ENCODE assay signal across 8 mouse cellular contexts in genomic region chr17:23803366-23804041, GRCm38 (mm10). TPM values are rescaled to one million over a fixed set of nuclear protein-coding genes. Genes with fewer than 3 reads are reported as not detected.
DNase-seq lines count a peak whose midpoint lies in the region; ATAC-seq and TF ChIP-seq lines count a peak whose summit lies in the region.

No protein-coding gene starts in this region.

- no peak for TF ChIP-seq CTCF in G1E (IDR thresholded peaks at IDR 0.05; ENCODE audit: low read depth, low read length)

- H3K27ac ChIP-seq in heart, embryonic 14.5 days (replicated peaks in 1 of 2; ENCODE audit: control insufficient read depth in 1 of 2, insufficient read depth in 1 of 2, low read depth in 2 of 2, low read length in 2 of 2): peak overlapping the region; percentile 86 to 96

- peak; percentile 65 for DNase-seq in G1E (ENCODE audit: low spot score)
- peak; percentile 95 for DNase-seq in adrenal gland, postnatal 14 days
- DNase-seq in embryo, embryonic 9.5 days (ENCODE audit: extremely low spot score): peak; percentile 89
- DNase-seq in left cerebral cortex, adult 11 months (ENCODE audit: low spot score): peak; percentile 53
- peak; percentile 84 for DNase-seq in lung, postnatal 36 days
- DNase-seq in retina, postnatal 1 day: peak; percentile 93
- DNase-seq in yolk sac, embryonic 10.5 days (ENCODE audit: low spot score): peak; percentile 91

- H3K27me3 ChIP-seq in G1E (ENCODE audit: insufficient read depth, low read length): no peaks in the 10 kb centered on the region
- H3K27me3 ChIP-seq in heart, embryonic 14.5 days (ENCODE audit: control insufficient read depth, insufficient read depth, low read length): no peaks in the 10 kb centered on the region

- H3K4me1 ChIP-seq in G1E (ENCODE audit: insufficient read depth, low read depth, low read length): peaks cover 27% of the 10 kb centered on the region
- H3K4me1 ChIP-seq in heart, embryonic 14.5 days (ENCODE audit: control insufficient read depth in 2 of 2, insufficient read depth in 2 of 2, low read length in 2 of 2): peaks cover 5 to 26% of the 10 kb centered on the region in 2 experiments

- peak overlapping the region; percentile 87 for H3K4me3 ChIP-seq in G1E (ENCODE audit: low read depth, low read length)
- H3K4me3 ChIP-seq in heart, embryonic 14.5 days (ENCODE audit: control insufficient read depth in 1 of 2, insufficient read depth in 1 of 2, low read depth in 1 of 2, low read length in 2 of 2): peak overlapping the region; percentile 93 to 98

- under 1% methylated on average over 69 of the region's 83 CpGs for WGBS in heart, embryonic 14.5 days

- H3K9ac ChIP-seq in heart, embryonic 14.5 days (ENCODE audit: low read length): peak overlapping the region; percentile 99

- ATAC-seq in G1E (ENCODE audit: extremely low read depth, insufficient number of reproducible peaks, low FRiP score, poor library complexity, severe bottlenecking): no peak
- ATAC-seq in heart, embryonic 14.5 days (ENCODE audit: insufficient number of reproducible peaks, insufficient read depth, low FRiP score, low read depth): peak; percentile 66

- peaks cover 24% of the 10 kb centered on the region for H3K36me3 ChIP-seq in G1E (replicated peaks)
- peaks cover 14% of the 10 kb centered on the region for H3K36me3 ChIP-seq in heart, embryonic 14.5 days (ENCODE audit: control insufficient read depth, insufficient read depth, low read length)

- H3K4me2 ChIP-seq in heart, embryonic 14.5 days (ENCODE audit: low read length): peak overlapping the region; percentile 94

- no peaks in the 10 kb centered on the region for H3K9me3 ChIP-seq in G1E (replicated peaks)
- no peaks in the 10 kb centered on the region for H3K9me3 ChIP-seq in heart, embryonic 14.5 days (ENCODE audit: control insufficient read depth, low read length)

RNA-seq across cellular contexts. Expression of gene Srrm2, which starts 13.2 kb away (rescaled TPM):
- total RNA-seq in G1E (2014; fragmentation: Nextera tagmentation) (1,039 and 1,150 TPM in 2 replicates), G1E (2017) (66.6 and 86.7 TPM in 2 replicates)
- 141 and 329 TPM in 2 replicates for polyA plus RNA-seq in G1E (2012)
- 515 and 599 TPM in 2 replicates for total RNA-seq in adrenal gland, postnatal 14 days (2021)
- polyA plus RNA-seq in heart, embryonic 14.5 days (2014; fragmentation: Nextera tagmentation; extraction: Ambion mirVana): 300 and 318 TPM in 2 replicates

RNA-seq across cellular contexts. Expression of gene Flywch2, which starts 17.6 kb away (rescaled TPM):
- total RNA-seq in G1E (2014; fragmentation: Nextera tagmentation) (not detected in 2 replicates), G1E (2017) (0.12 TPM in 1 of 2 replicates, not detected in the other)
- not detected in 2 replicates for polyA plus RNA-seq in G1E (2012)
- total RNA-seq in adrenal gland, postnatal 14 days (2021): 6.5 and 9.8 TPM in 2 replicates
- 4.4 and 5.1 TPM in 2 replicates for polyA plus RNA-seq in heart, embryonic 14.5 days (2014; fragmentation: Nextera tagmentation; extraction: Ambion mirVana)

RNA-seq across cellular contexts. Expression of gene Elob, which starts 25.4 kb away (rescaled TPM):
- 452 and 468 TPM in 2 replicates for total RNA-seq in G1E (2014; fragmentation: Nextera tagmentation)
- total RNA-seq in G1E (2017): 171 and 225 TPM in 2 replicates
- polyA plus RNA-seq in G1E (2012): 658 and 984 TPM in 2 replicates
- 376 and 380 TPM in 2 replicates for total RNA-seq in adrenal gland, postnatal 14 days (2021)
- polyA plus RNA-seq in heart, embryonic 14.5 days (2014; fragmentation: Nextera tagmentation; extraction: Ambion mirVana): 950 and 1,075 TPM in 2 replicates

RNA-seq across cellular contexts. Expression of gene Flywch1, which starts 32.1 kb away (rescaled TPM):
- 11.9 and 14.1 TPM in 2 replicates for total RNA-seq in G1E (2014; fragmentation: Nextera tagmentation)
- 18.2 and 22.3 TPM in 2 replicates for total RNA-seq in G1E (2017)
- 42.7 and 44.6 TPM in 2 replicates for polyA plus RNA-seq in G1E (2012)
- total RNA-seq in adrenal gland, postnatal 14 days (2021): 44.4 and 46.4 TPM in 2 replicates
- polyA plus RNA-seq in heart, embryonic 14.5 days (2014; fragmentation: Nextera tagmentation; extraction: Ambion mirVana): 42.4 TPM in 2 replicates

RNA-seq across cellular contexts. Expression of gene Prss33, which starts 32.4 kb away (rescaled TPM):
- total RNA-seq in G1E (2014; fragmentation: Nextera tagmentation) (not detected in 2 replicates), G1E (2017) (0.11 TPM in 1 of 2 replicates, not detected in the other)
- polyA plus RNA-seq in G1E (2012): not detected in 2 replicates
- total RNA-seq in adrenal gland, postnatal 14 days (2021): not detected in 2 replicates
- polyA plus RNA-seq in heart, embryonic 14.5 days (2014; fragmentation: Nextera tagmentation; extraction: Ambion mirVana): not detected in 2 replicates
